ENCODE assay signal across 9 mouse cellular contexts in the genomic region with DNA sequence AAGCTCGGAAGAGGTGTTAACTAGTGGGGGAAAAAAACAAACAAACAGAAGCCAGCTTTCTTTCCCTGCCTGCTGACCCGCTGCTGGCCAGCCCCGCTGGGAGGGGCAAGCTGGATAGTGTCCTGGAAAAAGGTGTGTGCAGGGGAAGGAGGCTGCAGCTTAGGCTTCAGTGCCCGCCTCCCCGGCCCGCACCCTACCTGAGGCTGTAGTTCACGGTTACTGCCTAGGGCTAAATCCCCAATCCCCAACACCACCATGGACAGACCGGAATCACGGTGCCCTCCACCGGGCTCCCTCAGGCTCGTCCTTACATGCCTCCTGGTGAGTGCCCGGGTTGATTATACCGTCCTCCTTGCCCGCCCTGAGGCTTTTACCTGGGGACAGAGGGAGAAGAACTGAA. TPM values are rescaled to one million over a fixed set of nuclear protein-coding genes. Genes with fewer than 3 reads are reported as not detected.
DNase-seq lines count a peak whose midpoint lies in the region; ATAC-seq and TF ChIP-seq lines count a peak whose summit lies in the region.
"Had no signal": no experiment of that assay in that cellular context is flagged by ENCODE, and none has a peak within 500 bp of the region (broad histone marks: within the 10 kb centered on the region; RNA-seq: fewer than 3 reads in every experiment).

Cutal (plus strand) TSS at position 126 of the 400 bp plus-strand sequence.

- peaks cover 63% of the 10 kb centered on the region for H3K27me3 ChIP-seq in forebrain, embryonic 10.5 days (ENCODE audit: poor library complexity, severe bottlenecking)
- H3K27me3 ChIP-seq in forebrain, postnatal 0 days (ENCODE audit: insufficient read depth, low read length) = peaks cover 4% of the 10 kb centered on the region; the same call in 1 of the 2 replicates
- peaks cover 51% of the 10 kb centered on the region for H3K27me3 ChIP-seq in heart, embryonic 13.5 days (replicated peaks)

- H3K9ac ChIP-seq in forebrain, postnatal 0 days = no peak within 1 kb of the TSS
- peak within 1 kb of the TSS; percentile 72 for H3K9ac ChIP-seq in heart, embryonic 13.5 days
- H3K9ac ChIP-seq: embryonic facial prominence, embryonic 15.5 days had no signal

- H3K27ac ChIP-seq in forebrain, embryonic 10.5 days = no peak within 1 kb of the TSS
- no peak within 1 kb of the TSS for H3K27ac ChIP-seq in forebrain, postnatal 0 days (ENCODE audit: low read depth, low read length)
- no peak within 1 kb of the TSS for H3K27ac ChIP-seq in heart, embryonic 13.5 days (replicated peaks)
- H3K27ac ChIP-seq: embryonic facial prominence, embryonic 15.5 days had no signal

- no peak for TF ChIP-seq CTCF in forebrain, postnatal 0 days (IDR thresholded peaks at IDR 0.05; ENCODE audit: low read depth)

- H3K4me1 ChIP-seq in forebrain, embryonic 10.5 days = peaks cover 32% of the 10 kb centered on the region
- peaks cover 7% of the 10 kb centered on the region for H3K4me1 ChIP-seq in forebrain, postnatal 0 days (ENCODE audit: insufficient read depth)
- H3K4me1 ChIP-seq in heart, embryonic 13.5 days = peaks cover 25% of the 10 kb centered on the region

- no peak within 1 kb of the TSS for H3K4me2 ChIP-seq in forebrain, postnatal 0 days (ENCODE audit: low read depth)
- peak within 1 kb of the TSS; percentile 70 for H3K4me2 ChIP-seq in heart, embryonic 13.5 days
- H3K4me2 ChIP-seq: embryonic facial prominence, embryonic 15.5 days had no signal

- H3K9me3 ChIP-seq in forebrain, embryonic 10.5 days = no peaks in the 10 kb centered on the region
- no peaks in the 10 kb centered on the region for H3K9me3 ChIP-seq in forebrain, postnatal 0 days (ENCODE audit: low read length)
- H3K9me3 ChIP-seq in heart, embryonic 13.5 days = no peaks in the 10 kb centered on the region
- H3K9me3 ChIP-seq: embryonic facial prominence, embryonic 15.5 days had no signal

- ATAC-seq in forebrain, postnatal 0 days = no peak
- ATAC-seq in heart, embryonic 13.5 days (ENCODE audit: extremely low read depth, insufficient number of reproducible peaks, low FRiP score, low TSS enrichment) = no peak

- intact Hi-C loops in left cerebral cortex, postnatal 14 days (cut with DNase I) = no loop called here

- peak within 1 kb of the TSS; percentile 40 for H3K4me3 ChIP-seq in forebrain, embryonic 10.5 days
- H3K4me3 ChIP-seq in forebrain, postnatal 0 days (ENCODE audit: low read depth, low read length) = no peak within 1 kb of the TSS
- H3K4me3 ChIP-seq in heart, embryonic 13.5 days = peak within 1 kb of the TSS; percentile 42
- H3K4me3 ChIP-seq: embryonic facial prominence, embryonic 15.5 days had no signal

- DNase-seq in forebrain, embryonic 10.5 days (ENCODE audit: extremely low spot score, low spot score) = peak; percentile 20
- no peak for DNase-seq in forebrain, postnatal 0 days
- DNase-seq in kidney, postnatal 14 days = peak; percentile 81
- DNase-seq in lung, postnatal 36 days = peak; percentile 71
- DNase-seq in left cerebral cortex, postnatal 14 days (ENCODE audit: low spot score in 2 of 2) = no peak
- DNase-seq in right cerebral cortex, postnatal 36 days (ENCODE audit: low spot score in 2 of 2) = no peak
- no peak for DNase-seq in spleen, postnatal 4 days (ENCODE audit: low spot score in 2 of 2)

- WGBS in forebrain, embryonic 10.5 days = 3% methylated on average over 14 of the region's 14 CpGs
- 8% methylated on average over 14 of the region's 14 CpGs for WGBS in forebrain, postnatal 0 days
- WGBS in heart, embryonic 13.5 days = 5% methylated on average over 14 of the region's 14 CpGs

- H3K36me3 ChIP-seq in forebrain, embryonic 10.5 days (replicated peaks) = no peaks in the 10 kb centered on the region
- H3K36me3 ChIP-seq in forebrain, postnatal 0 days (ENCODE audit: insufficient read depth) = no peaks in the 10 kb centered on the region
- no peaks in the 10 kb centered on the region for H3K36me3 ChIP-seq in heart, embryonic 13.5 days
- H3K36me3 ChIP-seq: embryonic facial prominence, embryonic 15.5 days had no signal

RNA-seq across cellular contexts. Expression of gene Cutal, which starts in this region (rescaled TPM):
- 0.06 and 0.26 TPM in 2 replicates for polyA plus RNA-seq in forebrain, embryonic 10.5 days (2016; fragmentation: Nextera tagmentation; extraction: Ambion mirVana)
- total RNA-seq in forebrain, postnatal 0 days (2014; rRNA removed) = 0.38 and 0.43 TPM in 2 replicates
- 0.29 and 0.39 TPM in 2 replicates for polyA plus RNA-seq in forebrain, postnatal 0 days (2015; fragmentation: Nextera tagmentation; extraction: Ambion mirVana)
- 0.14 and 0.20 TPM in 2 replicates for polyA plus RNA-seq in heart, embryonic 13.5 days (2015; fragmentation: Nextera tagmentation; extraction: Ambion mirVana)
- under 1 TPM; 0.25 to 0.26 TPM for total RNA-seq in left cerebral cortex, postnatal 14 days (2021)
- polyA plus RNA-seq: embryonic facial prominence, embryonic 15.5 days had no signal

Comparison
In these comparisons a context has a peak if more than half of its experiments do, and no peak if none do; other contexts are left out.
1. Peak in DNase-seq and H3K4me3 ChIP-seq in forebrain, embryonic 10.5 days; RNA of the gene not detected or under 1 TPM.
2. DNase-seq: peak in kidney, postnatal 14 days (single experiment) and lung, postnatal 36 days (single experiment); none in forebrain, postnatal 0 days (single experiment), left cerebral cortex, postnatal 14 days (0 of 2), right cerebral cortex, postnatal 36 days (0 of 2) and spleen, postnatal 4 days (0 of 2).